Mouse (Mus musculus) limb, embryonic 13.5 days (tissue): ENCODE data around the gene Plcb1. TPM values are rescaled to one million over a fixed set of nuclear protein-coding genes. Genes with fewer than 3 reads are reported as not detected.

Experiments used
- ATAC-seq: fragments of 200-750 bp; cut with Nextera tagmentation; 2 replicates; pipeline ENCODE4 v1.8.0; 2017; ENCODE audit warnings: low read depth, moderate number of reproducible peaks, moderate TSS enrichment; ENCODE audit not compliant: low FRiP score
- H3K27ac ChIP-seq: fragments of 300-500 bp; sonication (generic); 2 replicates; pipeline ENCODE4 v1.5.1; 2015; ENCODE audit warnings: inconsistent platforms, mild to moderate bottlenecking, moderate library complexity
- H3K27me3 ChIP-seq: fragments of 300-500 bp; sonication (generic); 2 replicates; pipeline ENCODE4 v1.6.1; 2015; ENCODE audit warnings: mild to moderate bottlenecking, inconsistent platforms
- H3K36me3 ChIP-seq: fragments of 300-500 bp; sonication (generic); 2 replicates; pipeline ENCODE4 v1.6.1; 2015; ENCODE audit warnings: inconsistent platforms, mild to moderate bottlenecking, moderate library complexity
- H3K4me1 ChIP-seq: fragments of 300-500 bp; sonication (generic); 2 replicates; pipeline ENCODE4 v1.6.1; 2015; ENCODE audit warnings: inconsistent platforms
- H3K4me2 ChIP-seq: fragments of 300-500 bp; sonication (generic); replicated peaks from 2 replicates; pipeline ENCODE4 v1.6.1; 2015; ENCODE audit warnings: inconsistent platforms, mild to moderate bottlenecking, moderate library complexity
- H3K4me3 ChIP-seq: fragments of 300-500 bp; sonication (generic); 2 replicates; pipeline ENCODE4 v1.5.1; 2015; ENCODE audit warnings: moderate library complexity, mild to moderate bottlenecking, inconsistent platforms
- H3K9ac ChIP-seq: fragments of 300-500 bp; sonication (generic); 2 replicates; pipeline ENCODE4 v1.6.1; 2015; ENCODE audit warnings: mild to moderate bottlenecking, inconsistent platforms
- H3K9me3 ChIP-seq: fragments of 300-500 bp; sonication (generic); 2 replicates; pipeline ENCODE4 v1.6.1; 2016; ENCODE audit warnings: inconsistent platforms
- WGBS: fragments of 180-500 bp; shearing (Covaris S2); methylation state at CpG from one replicate; pipeline ENCODE4 v1.1.7; 2015; 5-methylcytosine and 5-hydroxymethylcytosine counted together
- polyA plus RNA-seq: library from polyadenylated mRNA; unstranded; fragments of >200 nt; fragmentation: Nextera tagmentation; extraction: Ambion mirVana; gene quantifications from 2 replicates; pipeline ENCODE4 v1.2.1, GENCODE M21; 2015

Plcb1 gene
- polyA plus RNA-seq, 1 experiment from 2014 or later = 15.5 TPM

DNA sequence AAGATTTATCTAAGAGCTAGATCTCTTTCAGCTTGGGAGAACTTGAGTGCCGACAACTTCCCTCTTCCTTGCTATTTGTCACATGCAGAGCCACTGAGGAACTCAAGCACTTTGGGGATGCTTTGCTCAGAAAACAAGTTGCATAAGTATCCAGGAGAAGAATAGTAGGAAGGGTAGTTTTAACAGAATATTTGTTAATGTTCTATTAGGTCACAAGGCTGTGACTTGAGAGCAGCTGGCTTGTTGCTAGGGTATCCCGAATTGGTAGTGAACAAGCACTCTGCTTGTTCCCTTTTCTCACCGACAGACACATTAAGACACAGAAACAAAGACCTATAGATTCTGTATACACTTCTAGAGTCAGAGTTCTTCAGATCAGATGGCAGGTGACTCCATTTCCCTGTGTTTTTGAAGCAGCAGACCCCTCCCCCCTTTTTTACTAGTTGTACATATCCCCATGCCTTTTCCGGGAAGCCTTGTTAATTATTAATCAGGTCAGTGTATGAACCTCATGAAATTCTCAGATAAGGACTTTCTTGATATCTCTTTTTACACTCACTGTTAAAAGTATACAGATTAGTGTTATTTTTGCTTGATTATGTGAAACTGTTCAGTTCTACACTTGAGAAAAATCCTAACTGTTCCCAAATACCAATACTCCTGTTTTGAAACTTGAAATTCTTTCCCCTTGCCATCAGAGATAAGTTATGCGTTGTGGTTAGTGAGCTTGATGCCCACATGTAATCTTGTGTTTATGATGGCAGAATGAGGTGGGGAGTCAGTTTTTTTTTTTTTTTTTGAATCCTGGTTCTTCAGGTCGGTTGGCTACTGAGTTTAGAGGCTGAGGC lies 58.7 kb downstream of the Plcb1 start:
- H3K4me3 ChIP-seq = no peak overlapping the region
- H3K4me1 ChIP-seq = peaks cover 2% of the 10 kb centered on the region; the same call in 1 of the 2 replicates
- no peak overlapping the region for H3K27ac ChIP-seq
- no peaks in the 10 kb centered on the region for H3K27me3 ChIP-seq
- no peak for ATAC-seq
- H3K36me3 ChIP-seq = no peaks in the 10 kb centered on the region
- WGBS = 67% methylated on average over 6 of the region's 6 CpGs
- no peaks in the 10 kb centered on the region for H3K9me3 ChIP-seq
- no peak overlapping the region for H3K9ac ChIP-seq
- no peak overlapping the region for H3K4me2 ChIP-seq

GRCm38 (mm10) chr2:134845239-134845738 lies 59.4 kb downstream of the Plcb1 start:
- H3K9me3 ChIP-seq = no peaks in the 10 kb centered on the region
- no peak overlapping the region for H3K27ac ChIP-seq
- no peak overlapping the region for H3K4me3 ChIP-seq
- H3K4me2 ChIP-seq = no peak overlapping the region
- ATAC-seq = no peak
- H3K4me1 ChIP-seq = peaks cover 2% of the 10 kb centered on the region; the same call in 1 of the 2 replicates
- H3K27me3 ChIP-seq = no peaks in the 10 kb centered on the region
- H3K36me3 ChIP-seq = no peaks in the 10 kb centered on the region
- WGBS = 53% methylated on average over 3 of the region's 3 CpGs
- no peak overlapping the region for H3K9ac ChIP-seq

- ATAC-seq = no peak
- Histone ChIP-seq H3K9me3 (no peaks in the 10 kb centered on the region), H3K27me3 (no peaks in the 10 kb centered on the region), H3K27ac (no peak overlapping the region), H3K36me3 (no peaks in the 10 kb centered on the region), H3K4me2 (no peak overlapping the region), H3K9ac (no peak overlapping the region), H3K4me3 (no peak overlapping the region), H3K4me1 (peaks cover 2% of the 10 kb centered on the region; the same call in 1 of the 2 replicates)
- WGBS = 93% methylated on average over 3 of the region's 3 CpGs
These were observed 60.7 kb downstream of the Plcb1 start for GRCm38 (mm10) chr2:134846555-134846954.

GRCm38 (mm10) chr2:134851189-134852171 lies 65.6 kb downstream of the Plcb1 start:
- Histone ChIP-seq H3K27me3 (no peaks in the 10 kb centered on the region), H3K27ac (no peak overlapping the region), H3K4me1 (no peaks in the 10 kb centered on the region), H3K9ac (no peak overlapping the region), H3K4me2 (no peak overlapping the region), H3K9me3 (no peaks in the 10 kb centered on the region), H3K36me3 (no peaks in the 10 kb centered on the region), H3K4me3 (no peak overlapping the region)
- 89% methylated on average over 13 of the region's 13 CpGs for WGBS
- no peak for ATAC-seq

DNA sequence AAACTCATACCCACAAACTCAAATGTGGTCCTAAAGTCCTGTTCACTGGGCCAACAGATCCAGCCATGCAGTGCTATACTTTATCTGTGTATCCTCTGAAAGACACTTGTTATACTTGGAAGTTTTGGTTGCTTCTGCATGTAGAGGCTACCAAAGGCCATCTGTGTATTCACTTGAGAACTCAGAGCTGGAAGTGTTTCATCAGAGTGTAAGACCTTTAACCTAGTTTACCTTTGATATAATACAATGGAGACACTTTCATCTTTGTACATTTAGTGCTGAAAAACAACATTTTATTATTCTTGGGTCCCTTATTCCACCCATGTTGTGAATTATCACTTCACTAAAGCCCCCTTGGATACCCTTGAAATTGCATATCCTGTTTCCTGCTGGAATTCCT lies 70.4 kb downstream of the Plcb1 start:
- no peaks in the 10 kb centered on the region for H3K36me3 ChIP-seq
- H3K4me3 ChIP-seq = no peak overlapping the region
- H3K4me2 ChIP-seq = no peak overlapping the region
- H3K27ac ChIP-seq = no peak overlapping the region
- ATAC-seq = no peak
- H3K27me3 ChIP-seq = no peaks in the 10 kb centered on the region
- H3K9me3 ChIP-seq = no peaks in the 10 kb centered on the region
- H3K9ac ChIP-seq = no peak overlapping the region
- no peaks in the 10 kb centered on the region for H3K4me1 ChIP-seq

DNA sequence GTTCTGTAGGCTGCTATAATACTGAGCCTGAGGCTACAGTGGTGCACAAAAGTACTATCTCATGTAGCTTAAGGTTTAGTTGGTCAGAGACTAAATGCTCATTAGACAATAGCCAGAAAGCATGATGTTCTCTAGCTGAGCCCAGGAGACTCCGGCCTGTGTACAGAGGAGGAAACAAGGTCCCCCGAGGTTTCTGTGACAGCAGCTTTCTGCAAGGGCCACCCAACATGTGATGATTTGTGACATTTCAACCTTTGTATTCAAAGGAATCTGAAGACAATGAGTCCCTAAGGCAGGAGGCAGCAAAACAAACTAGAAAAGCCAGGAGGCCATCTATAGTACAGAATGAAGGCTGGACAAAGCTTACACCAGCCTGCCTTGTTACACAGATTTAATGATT lies 70.8 kb downstream of the Plcb1 start:
- WGBS = 65% methylated on average over 2 of the region's 2 CpGs
- Histone ChIP-seq H3K36me3 (no peaks in the 10 kb centered on the region), H3K9me3 (no peaks in the 10 kb centered on the region), H3K27ac (no peak overlapping the region), H3K4me3 (no peak overlapping the region), H3K4me2 (no peak overlapping the region), H3K4me1 (no peaks in the 10 kb centered on the region), H3K27me3 (no peaks in the 10 kb centered on the region), H3K9ac (no peak overlapping the region)
- no peak for ATAC-seq

DNA sequence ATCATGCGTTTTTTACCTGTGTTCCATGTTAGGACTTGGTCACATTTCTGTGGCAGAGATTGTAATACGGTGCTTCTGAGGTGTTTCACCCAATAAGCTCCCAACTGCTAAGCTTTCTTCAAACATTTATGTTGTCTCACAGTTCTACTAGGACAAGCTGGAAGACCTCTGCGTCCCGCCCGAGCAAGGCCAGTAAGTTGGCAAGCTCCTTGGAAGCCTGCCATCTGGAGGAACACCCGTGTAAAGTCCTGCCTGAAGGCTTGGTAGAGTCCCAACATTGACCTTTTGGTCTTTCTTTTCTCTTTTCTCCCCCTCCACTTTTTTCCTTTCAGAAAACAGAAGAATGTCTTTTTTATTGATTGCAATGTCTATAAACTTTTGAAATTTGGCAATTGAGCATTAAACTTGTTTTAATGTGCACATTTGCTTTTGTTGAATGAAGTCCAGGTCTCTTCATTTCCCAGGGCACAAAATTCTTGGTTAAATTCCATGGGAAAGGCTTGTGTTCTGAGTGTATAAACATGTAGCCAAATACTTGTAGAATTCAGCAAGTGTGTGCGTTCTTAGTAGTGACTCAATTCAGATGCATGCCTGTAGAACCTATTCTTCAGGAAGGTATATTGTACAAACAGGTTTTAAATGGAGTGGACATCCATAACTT lies 79.2 kb downstream of the Plcb1 start:
- 74% methylated on average over 7 of the region's 7 CpGs for WGBS
- no peak overlapping the region for H3K4me3 ChIP-seq

GRCm38 (mm10) chr2:134867381-134867780 lies 81.5 kb downstream of the Plcb1 start:
- Histone ChIP-seq H3K27ac (no peak overlapping the region), H3K36me3 (no peaks in the 10 kb centered on the region), H3K9me3 (no peaks in the 10 kb centered on the region), H3K4me2 (no peak overlapping the region), H3K9ac (no peak overlapping the region), H3K27me3 (no peaks in the 10 kb centered on the region), H3K4me1 (no peaks in the 10 kb centered on the region), H3K4me3 (no peak overlapping the region)
- 91% methylated on average over 6 of the region's 6 CpGs for WGBS
- no peak for ATAC-seq

More for the DNA sequence above, 79.2 kb downstream of the Plcb1 start:
- Histone ChIP-seq H3K9ac (no peak overlapping the region), H3K36me3 (no peaks in the 10 kb centered on the region), H3K4me1 (no peaks in the 10 kb centered on the region), H3K27me3 (no peaks in the 10 kb centered on the region), H3K9me3 (no peaks in the 10 kb centered on the region), H3K27ac (no peak overlapping the region), H3K4me2 (no peak overlapping the region)
- ATAC-seq = no peak

DNA sequence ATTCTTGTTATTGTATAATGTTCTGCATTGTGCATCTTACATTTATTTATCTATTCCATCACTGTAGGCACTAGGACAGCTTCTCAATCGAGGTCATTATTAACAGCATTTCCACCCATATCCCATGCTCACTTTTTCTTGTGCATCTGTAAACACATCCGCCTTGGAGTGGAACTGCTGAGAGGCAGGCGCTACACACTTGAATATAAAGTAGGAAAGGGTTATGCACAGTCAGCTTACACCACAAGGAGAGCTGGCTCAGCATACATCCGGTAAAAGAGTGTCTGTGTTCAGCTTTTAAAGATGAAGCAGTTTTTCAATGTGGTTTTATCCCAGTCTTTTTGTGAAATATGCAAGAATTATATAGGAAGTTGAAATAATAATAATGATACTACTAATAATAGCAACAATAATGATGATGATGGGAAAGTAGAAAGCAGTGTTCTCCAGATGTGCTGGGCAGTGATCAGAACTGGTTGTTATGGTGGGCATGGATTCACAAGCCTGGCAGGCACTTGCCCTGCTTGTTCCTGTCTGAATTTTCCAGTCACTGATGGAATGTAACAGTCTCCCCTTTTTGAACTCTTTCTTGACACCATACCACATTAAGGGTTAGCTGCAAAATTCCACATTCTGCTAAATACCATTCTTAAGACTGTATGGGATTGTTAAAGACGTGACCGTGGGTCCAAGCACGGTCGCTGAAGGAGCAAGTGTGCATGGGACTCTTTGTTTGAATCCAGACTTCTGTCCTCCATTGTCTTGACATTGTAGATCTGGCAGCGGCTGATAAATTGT lies 86.0 kb downstream of the Plcb1 start:
- 76% methylated on average over 9 of the region's 9 CpGs for WGBS
- Histone ChIP-seq H3K9me3 (no peaks in the 10 kb centered on the region), H3K9ac (no peak overlapping the region), H3K4me2 (no peak overlapping the region), H3K27ac (no peak overlapping the region), H3K4me3 (no peak overlapping the region), H3K4me1 (no peaks in the 10 kb centered on the region), H3K27me3 (no peaks in the 10 kb centered on the region), H3K36me3 (no peaks in the 10 kb centered on the region)
- ATAC-seq = no peak

GRCm38 (mm10) chr2:134872490-134872781 lies 86.6 kb downstream of the Plcb1 start:
- ATAC-seq = no peak

GRCm38 (mm10) chr2:134877148-134877547 lies 91.3 kb downstream of the Plcb1 start:
- ATAC-seq = no peak

More at GRCm38 (mm10) chr2:134872490-134872781, 86.6 kb downstream of the Plcb1 start:
- Histone ChIP-seq H3K27me3 (no peaks in the 10 kb centered on the region), H3K4me1 (no peaks in the 10 kb centered on the region), H3K4me3 (no peak overlapping the region), H3K36me3 (no peaks in the 10 kb centered on the region), H3K4me2 (no peak overlapping the region), H3K27ac (no peak overlapping the region), H3K9ac (no peak overlapping the region), H3K9me3 (no peaks in the 10 kb centered on the region)

More at GRCm38 (mm10) chr2:134877148-134877547, 91.3 kb downstream of the Plcb1 start:
- no peaks in the 10 kb centered on the region for H3K36me3 ChIP-seq
- H3K27me3 ChIP-seq = no peaks in the 10 kb centered on the region
- 87% methylated on average over 4 of the region's 4 CpGs for WGBS
- no peak overlapping the region for H3K4me2 ChIP-seq
- H3K27ac ChIP-seq = no peak overlapping the region
- H3K9me3 ChIP-seq = no peaks in the 10 kb centered on the region
- no peak overlapping the region for H3K4me3 ChIP-seq
- H3K4me1 ChIP-seq = no peaks in the 10 kb centered on the region
- no peak overlapping the region for H3K9ac ChIP-seq
